Mouse (Mus musculus) thymus, adult 2 months (tissue): Measurements from ENCODE around the gene Galns. TPM values are rescaled to one million over a fixed set of nuclear protein-coding genes. Genes with fewer than 3 reads are reported as not detected.

Source experiments
- DNase-seq: peaks from one replicate; pipeline ENCODE4 v3.0.0; 2021
- H3K27ac ChIP-seq: fragments of 200-500 bp; 2 replicates; pipeline ENCODE4 v1.5.1; 2012; ENCODE audit warnings: low read length, control low read depth; ENCODE audit not compliant: control insufficient read depth, insufficient read depth
- H3K27me3 ChIP-seq: fragments of 200-500 bp; 2 replicates; pipeline ENCODE4 v1.6.1; 2012; ENCODE audit warnings: mild to moderate bottlenecking, low read length, moderate library complexity, mixed read lengths; ENCODE audit not compliant: control insufficient read depth, insufficient read depth
- H3K36me3 ChIP-seq: fragments of 200-500 bp; 2 replicates; pipeline ENCODE4 v1.6.1; 2012; ENCODE audit warnings: mild to moderate bottlenecking, low read length, moderate library complexity; ENCODE audit not compliant: control insufficient read depth, insufficient read depth
- H3K4me1 ChIP-seq: fragments of 200-500 bp; replicated peaks from 2 replicates; pipeline ENCODE4 v1.6.1; 2012; ENCODE audit warnings: low read length; ENCODE audit not compliant: control insufficient read depth, insufficient read depth
- H3K4me3 ChIP-seq: fragments of 200-500 bp; 2 replicates; pipeline ENCODE4 v1.5.1; 2012; ENCODE audit warnings: mild to moderate bottlenecking, low read length, control low read depth, moderate library complexity; ENCODE audit not compliant: control insufficient read depth, insufficient read depth
- CTCF ChIP-seq: fragments of 200-500 bp; IDR thresholded peaks from 2 replicates; pipeline ENCODE4 v1.5.1; 2012; ENCODE audit warnings: mild to moderate bottlenecking, control low read depth, low read length, moderate library complexity, borderline replicate concordance; ENCODE audit not compliant: control insufficient read depth, poor library complexity, insufficient read depth; ENCODE audit errors: extremely low read depth
- POLR2A ChIP-seq: fragments of 200-500 bp; IDR thresholded peaks from 2 replicates; pipeline ENCODE4 v1.6.1; 2012; ENCODE audit warnings: mild to moderate bottlenecking, low read length, control low read depth, moderate library complexity; ENCODE audit not compliant: control insufficient read depth, poor library complexity, insufficient read depth; ENCODE audit errors: extremely low read depth
- WGBS: fragments of 180-500 bp; shearing (Covaris S2); methylation state at CpG from one replicate; pipeline ENCODE4 v1.1.7; 2018; 5-methylcytosine and 5-hydroxymethylcytosine counted together
- polyA plus RNA-seq: library from polyadenylated mRNA; depleted of rRNA; stranded (reverse); fragments of >200 nt; gene quantifications from 2 replicates; pipeline ENCODE4 v1.2.3, GENCODE M21; 2012; rRNA removed

Gene Galns
- polyA plus RNA-seq = 15.6 and 19.2 TPM in 2 replicates

DNA sequence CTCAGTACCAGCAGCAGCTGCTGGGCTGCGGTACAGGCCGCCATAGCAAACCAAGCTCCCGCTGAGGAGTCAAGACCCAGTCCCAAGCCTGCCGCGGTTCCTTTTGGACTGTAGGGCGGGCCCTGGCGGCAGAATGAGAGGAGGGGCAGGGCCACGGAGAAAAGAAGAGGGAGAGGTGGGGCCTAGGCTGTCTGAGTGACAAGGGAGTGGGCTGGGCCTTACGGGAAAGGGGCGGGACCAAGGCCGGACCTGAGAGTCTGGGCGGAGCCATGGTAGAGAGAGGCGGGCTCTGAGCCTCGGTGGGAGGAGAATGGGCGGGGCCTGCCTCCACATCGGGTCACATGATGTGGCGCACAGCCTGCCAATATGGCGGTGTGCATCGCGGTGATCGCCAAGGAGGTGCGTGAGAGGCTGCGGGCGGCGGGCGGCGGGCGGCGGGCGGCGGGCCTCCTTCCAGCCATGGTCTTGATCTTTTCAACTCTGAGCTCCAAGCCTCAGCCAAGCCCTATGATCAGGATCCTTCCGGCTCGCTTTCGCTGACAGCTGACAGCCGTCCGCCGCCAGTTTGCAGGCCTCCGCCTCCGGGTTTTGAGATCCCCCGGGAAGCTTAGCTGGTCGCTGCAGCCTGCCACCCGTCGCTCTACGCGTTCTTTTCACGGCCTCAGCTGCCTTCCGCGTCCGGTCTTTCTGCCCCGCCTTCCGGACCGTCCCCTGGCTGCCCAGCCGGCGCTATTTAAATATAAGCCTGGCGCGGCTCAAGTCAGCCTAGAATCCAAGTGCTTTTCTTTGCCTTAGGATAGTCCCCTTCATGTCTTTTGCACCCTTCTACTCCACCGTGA lies at the start of gene Galns, which contains the start of gene Trappc2l:
TSS of gene Galns (minus strand) at position 169 of the 839 bp plus-strand sequence.
TSS of gene Trappc2l (plus strand) at position 346 of the 839 bp plus-strand sequence.
- Histone ChIP-seq H3K27me3 (no peaks in the 10 kb centered on the region), H3K36me3 (no peaks in the 10 kb centered on the region), H3K27ac (peak within 1 kb of the TSS; percentile 66; the same call in 1 of the 2 replicates), H3K4me1 (peaks cover 2% of the 10 kb centered on the region; the same call in 1 of the 2 replicates), H3K4me3 (peak within 1 kb of the TSS; percentile 76)
- peak; percentile 72; the same call in 1 of the 2 replicates for TF ChIP-seq POLR2A
- peak; percentile 68; the same call in 1 of the 2 replicates for TF ChIP-seq CTCF
- peak; percentile 96 for DNase-seq
- under 1% methylated on average over 57 of the region's 57 CpGs for whole genome bisulfite sequencing

DNA sequence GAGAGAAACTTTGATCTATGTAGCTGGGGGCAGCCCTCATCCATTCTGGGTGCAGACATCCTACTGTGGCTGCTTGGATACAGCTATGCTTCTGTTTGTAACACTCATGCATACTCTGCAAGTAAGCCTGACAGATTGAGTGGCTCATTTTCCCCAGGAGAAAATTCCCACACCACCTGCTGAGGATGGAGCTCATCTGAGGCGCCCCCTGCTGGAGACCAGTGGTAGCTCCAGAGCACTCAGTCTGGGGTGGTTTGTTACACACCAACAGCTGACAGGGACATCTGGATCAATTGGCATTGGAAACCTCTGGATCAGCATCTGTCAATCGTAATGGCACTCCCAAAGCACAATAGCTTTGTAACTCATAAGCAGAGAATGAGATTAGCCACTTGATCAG lies 48.8 kb upstream of the Galns start:
- no peak for TF ChIP-seq POLR2A
- peak; percentile 76; the same call in 1 of the 2 replicates for TF ChIP-seq CTCF
- DNase-seq = no peak

GRCm38 (mm10) chr8:122658807-122659160 lies 47.5 kb upstream of the Galns start:
- Histone ChIP-seq H3K27me3 (no peaks in the 10 kb centered on the region), H3K4me3 (no peak overlapping the region), H3K36me3 (peaks cover 5% of the 10 kb centered on the region; the same call in 1 of the 2 replicates), H3K4me1 (peaks cover 10% of the 10 kb centered on the region; the same call in 1 of the 2 replicates), H3K27ac (no peak overlapping the region)
- WGBS = 92% methylated on average over 9 of the region's 9 CpGs
- no peak for TF ChIP-seq POLR2A
- no peak for TF ChIP-seq CTCF
- no peak for DNase-seq

More for the DNA sequence above, 48.8 kb upstream of the Galns start:
- 88% methylated on average over 2 of the region's 2 CpGs for WGBS
- peaks cover 22% of the 10 kb centered on the region for H3K4me1 ChIP-seq
- no peak overlapping the region for H3K27ac ChIP-seq
- peaks cover 5% of the 10 kb centered on the region; the same call in 1 of the 2 replicates for H3K36me3 ChIP-seq
- H3K27me3 ChIP-seq = no peaks in the 10 kb centered on the region
- no peak overlapping the region for H3K4me3 ChIP-seq

DNA sequence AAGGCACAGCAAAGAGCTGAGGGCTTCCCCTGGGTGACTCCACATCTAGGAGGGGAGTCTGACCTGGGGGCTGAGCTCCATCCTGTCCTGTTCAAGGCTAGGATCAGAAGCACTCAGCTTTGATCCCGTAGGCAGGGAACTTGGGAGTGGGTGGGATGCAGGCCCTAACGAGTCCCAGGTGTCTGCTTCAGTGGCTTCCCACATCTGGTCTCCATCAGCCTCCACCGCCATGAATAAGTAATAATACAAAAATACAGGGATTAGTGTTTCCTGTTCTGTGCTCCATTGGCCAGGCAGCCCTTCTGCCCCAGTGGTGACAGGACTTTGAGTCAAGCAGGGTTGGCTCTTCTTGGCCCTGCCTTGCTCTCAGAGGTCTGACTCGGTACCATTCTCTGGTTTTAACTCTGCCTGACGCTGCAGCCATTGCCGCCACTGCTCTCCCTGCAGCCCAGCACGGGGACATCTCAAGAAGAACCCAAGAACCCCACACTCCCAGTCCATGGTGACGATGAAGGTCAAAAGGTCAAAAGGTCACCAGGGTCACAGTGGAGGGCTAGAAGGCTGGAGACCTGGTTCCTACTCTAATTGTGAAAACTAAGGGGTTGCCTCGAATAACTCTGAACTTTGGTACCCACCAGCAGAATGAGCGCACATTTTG lies 47.0 kb upstream of the Galns start:
- Histone ChIP-seq H3K36me3 (peaks cover 5% of the 10 kb centered on the region; the same call in 1 of the 2 replicates), H3K27me3 (no peaks in the 10 kb centered on the region), H3K27ac (no peak overlapping the region), H3K4me3 (no peak overlapping the region), H3K4me1 (peaks cover 5% of the 10 kb centered on the region; the same call in 1 of the 2 replicates)
- TF ChIP-seq CTCF (no peak), POLR2A (no peak)
- DNase-seq = no peak
- 92% methylated on average over 10 of the region's 10 CpGs for WGBS

GRCm38 (mm10) chr8:122656056-122656999 lies 45.1 kb upstream of the Galns start:
- WGBS = 94% methylated on average over 13 of the region's 13 CpGs
- H3K27me3 ChIP-seq = no peaks in the 10 kb centered on the region
- H3K27ac ChIP-seq = no peak overlapping the region
- no peak for TF ChIP-seq CTCF
- TF ChIP-seq POLR2A = no peak
- no peak for DNase-seq
- H3K36me3 ChIP-seq = peaks cover 5% of the 10 kb centered on the region; the same call in 1 of the 2 replicates
- H3K4me3 ChIP-seq = no peak overlapping the region
- 0 out of 2 replicates have a peak, but pooled peaks cover 1% of the 10 kb centered on the region for H3K4me1 ChIP-seq
